Mouse (Mus musculus): ENCODE data around the gene Atg9a.
"Not testable (repeated sequence)": the region's sequence is repeated elsewhere in the genome, so short reads cannot be mapped to it uniquely, and the experiment has no call there.

Atg9a gene

DNA sequence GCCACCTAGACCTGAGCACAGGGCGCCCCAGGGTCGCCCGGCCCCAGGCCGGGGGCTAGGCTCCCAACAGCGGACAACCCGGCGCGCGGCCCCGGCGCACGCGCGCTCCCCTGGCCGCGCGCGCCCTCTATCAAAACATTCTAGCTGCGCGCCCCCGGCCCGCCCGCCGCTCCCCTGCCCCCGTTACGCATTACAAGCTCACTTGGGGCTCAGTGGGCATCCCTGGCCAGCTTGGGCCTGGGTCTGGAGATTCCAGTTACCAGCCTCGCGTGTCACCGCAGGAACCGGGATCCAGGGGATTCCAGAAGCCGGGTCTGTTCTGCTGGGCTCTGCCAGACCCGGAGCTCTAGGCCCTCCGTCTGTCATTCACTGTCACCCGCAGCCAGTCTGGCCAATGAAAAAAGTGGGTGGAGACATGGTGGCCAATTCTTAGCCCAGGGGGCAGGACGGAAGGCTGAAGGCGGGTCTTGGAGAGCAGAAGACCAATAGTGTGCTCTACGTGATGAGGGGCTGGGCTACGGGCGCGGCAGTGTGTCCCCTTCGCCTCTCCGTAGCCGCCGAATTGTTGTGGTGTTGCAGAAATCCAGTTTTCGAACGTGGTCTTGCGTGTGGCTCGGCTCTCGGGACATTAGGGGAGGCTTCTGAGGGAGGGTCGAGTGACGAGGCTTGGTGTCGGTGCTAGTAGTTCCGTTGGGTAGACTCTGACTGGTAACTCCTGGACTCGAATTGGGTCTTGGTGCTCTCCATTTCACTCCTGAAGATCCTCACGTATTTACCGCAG is at the start of gene Atg9a, which contains the start of gene Ankzf1:
Atg9a (minus strand) TSS at position 575 of the 781 bp plus-strand sequence.
Ankzf1 (plus strand) TSS at position 530 of the 781 bp plus-strand sequence.
- in situ Hi-C loops (cut with MboI, MseI): loop anchor here in 1 of 2 experiments (10.0 kb wide), 1 partner anchor 137 kb away; no protein-coding TSS in a partner anchor

DNA sequence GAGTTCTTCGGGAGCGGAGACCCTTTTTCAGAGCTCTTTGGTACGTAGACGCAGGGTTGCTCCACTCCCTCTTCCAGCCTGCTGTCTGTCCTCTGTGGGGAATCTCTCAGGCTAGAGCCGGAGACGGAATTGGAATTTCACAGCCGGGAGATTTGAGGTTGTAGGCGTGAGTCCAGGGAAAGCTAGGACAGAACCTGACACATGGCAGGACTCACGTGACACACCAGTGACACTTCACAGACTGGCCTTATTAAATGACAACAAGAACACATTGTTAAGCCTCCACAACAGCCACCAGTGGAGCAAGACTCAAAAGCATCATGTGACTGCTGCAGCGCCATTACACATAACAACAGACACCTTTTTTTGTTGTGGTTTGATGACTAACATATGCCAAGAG is 47.6 kb upstream of the Atg9a start:
- in situ Hi-C loops (cut with MboI, MseI): loop anchor here in 1 of 2 experiments (5.0 kb wide), 1 partner anchor 78 kb away; the partner anchor contains the start of gene Dnpep

DNA sequence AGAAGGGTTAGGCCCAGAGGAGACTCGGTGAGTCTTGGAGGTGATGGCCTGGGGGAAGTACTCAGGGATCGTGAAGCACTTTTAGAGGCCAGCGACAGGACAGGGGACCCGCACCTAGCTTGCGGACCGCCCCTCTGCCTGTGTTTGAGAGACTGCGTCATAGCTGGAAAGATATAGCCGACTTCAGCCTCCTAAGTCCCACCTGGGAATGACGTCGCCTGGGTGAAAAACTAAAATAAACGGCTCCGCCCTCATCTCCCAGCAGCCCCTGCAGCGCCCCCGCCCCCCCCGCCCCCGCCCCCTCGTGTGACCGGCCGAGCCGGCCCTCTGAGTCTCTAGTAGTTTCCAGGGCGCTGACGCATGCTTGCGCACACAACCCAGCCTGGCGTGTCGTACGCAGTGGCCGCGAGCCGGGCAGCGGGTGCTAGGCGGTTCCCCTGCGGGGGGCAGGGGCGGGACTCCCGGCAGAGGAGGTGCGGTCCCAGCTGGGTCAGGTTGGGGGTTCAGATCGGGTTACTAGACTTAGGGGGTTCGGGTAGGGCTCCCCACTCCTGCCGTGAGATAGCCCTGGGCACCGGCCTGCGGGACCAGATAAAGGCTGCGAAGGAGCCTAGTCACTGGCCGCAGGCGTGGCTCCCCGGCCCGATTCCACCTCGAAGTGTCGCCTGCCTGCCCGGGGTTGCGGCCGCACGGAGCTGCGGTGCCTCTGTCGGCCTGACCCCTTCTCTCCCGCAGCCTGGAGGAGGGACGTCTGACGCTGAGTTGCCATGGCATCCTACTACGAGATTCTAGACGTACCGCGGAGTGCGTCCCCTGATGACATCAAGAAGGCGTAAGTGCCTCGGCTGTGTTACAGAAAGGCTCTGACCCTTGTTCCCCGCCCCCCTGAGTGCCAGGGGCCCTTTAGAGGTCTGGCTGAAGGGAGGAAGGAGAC is 44.4 kb upstream of the Atg9a start, which contains the start of gene Dnajb2:
Dnajb2 (plus strand) TSS at position 290 of the 934 bp plus-strand sequence.
- in situ Hi-C loops (cut with MboI, MseI): loop anchor here in 1 of 2 experiments (5.0 kb wide), 1 partner anchor 81 kb away; the partner anchor contains the start of gene Dnpep

DNA sequence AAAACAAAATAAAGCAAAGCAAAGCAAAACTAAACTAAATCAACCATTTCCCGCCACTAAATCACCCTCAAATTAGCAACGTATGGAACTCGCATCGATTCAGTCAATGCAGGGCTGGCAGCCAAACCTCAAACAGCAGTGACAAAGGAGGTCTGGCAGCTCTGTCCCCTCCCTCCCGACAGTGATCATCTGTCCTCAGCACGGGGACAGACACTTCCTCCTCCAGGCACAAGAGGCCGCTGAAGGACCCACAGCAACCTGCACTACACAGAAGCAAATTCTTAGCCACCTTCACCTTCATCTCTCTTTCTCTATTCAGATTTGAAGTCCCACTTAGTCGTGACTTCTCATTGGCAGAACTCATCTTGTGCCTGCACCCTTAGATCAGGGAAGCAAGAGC is 42.6 kb upstream of the Atg9a start:
- in situ Hi-C loops (cut with MboI, MseI): loop anchor here in 1 of 2 experiments (5.0 kb wide), 1 partner anchor 83 kb away; the partner anchor contains the start of gene Dnpep

DNA sequence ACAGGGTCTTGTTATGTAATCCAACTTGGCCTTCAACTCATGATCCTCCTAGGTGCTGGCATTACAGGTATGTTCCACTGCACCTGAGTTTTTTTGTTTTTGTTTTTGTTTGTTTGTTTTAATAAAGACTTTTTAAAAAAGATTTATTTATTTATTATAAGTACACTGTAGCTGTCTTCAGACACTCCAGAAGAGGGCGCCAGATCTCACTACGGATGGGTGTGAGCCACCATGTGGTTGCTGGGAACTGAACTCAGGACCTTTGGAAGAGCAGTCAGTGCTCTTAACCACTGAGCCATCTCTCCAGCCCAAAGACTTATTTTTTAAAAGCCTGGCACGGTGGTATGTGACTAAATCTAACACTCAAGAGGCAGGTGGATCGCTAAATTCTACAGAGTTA is 40.5 kb upstream of the Atg9a start:
- in situ Hi-C loops (cut with MboI, MseI): not testable (repeated sequence)

DNA sequence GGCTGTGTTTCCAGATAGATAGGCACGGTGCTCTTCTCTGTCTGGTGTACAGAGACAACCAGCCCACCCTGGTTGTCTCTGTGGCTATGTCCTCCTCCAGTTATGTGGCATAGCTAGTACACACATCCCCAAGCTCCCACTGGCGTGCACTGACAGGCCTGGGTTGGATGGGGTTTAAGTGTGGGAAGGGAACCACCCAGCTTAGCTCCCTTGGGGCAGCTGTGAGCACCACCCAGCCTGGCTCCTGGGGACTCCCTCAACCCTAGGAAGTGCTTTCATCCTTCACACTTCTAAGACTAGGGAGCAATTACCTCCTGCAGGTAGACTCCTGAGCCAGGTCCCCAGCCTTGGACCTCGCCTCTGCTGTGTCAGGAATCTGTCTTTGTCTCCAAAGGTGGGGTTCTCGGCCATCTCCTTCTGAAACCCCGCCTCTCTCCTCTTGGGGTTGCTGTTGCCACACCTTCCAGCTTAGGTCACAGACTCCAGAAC is 39.7 kb upstream of the Atg9a start, which contains the start of gene A630095N17Rik:
A630095N17Rik (minus strand) TSS at position 439 of the 489 bp plus-strand sequence.
- in situ Hi-C loops (cut with MboI, MseI): no loop called here

DNA sequence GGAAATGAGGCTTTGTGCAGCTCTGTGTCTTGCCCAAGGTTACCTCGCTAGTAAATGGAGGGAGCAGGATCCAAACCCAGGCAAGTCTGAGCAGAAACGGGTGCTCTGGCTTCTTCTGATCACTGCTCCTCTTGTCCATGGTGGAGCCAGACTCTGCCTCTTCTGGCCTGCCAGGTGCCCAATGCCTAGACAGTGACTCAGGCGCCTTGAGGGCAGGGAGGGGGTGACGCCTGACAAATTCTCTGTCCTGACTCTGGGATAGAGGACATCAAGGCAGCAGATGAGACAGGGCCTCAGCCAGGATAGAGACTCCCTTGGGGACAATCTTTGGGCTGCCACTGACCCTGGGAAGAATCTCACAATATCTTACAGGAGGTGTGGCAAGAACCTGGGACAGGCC is 39.2 kb upstream of the Atg9a start:
- in situ Hi-C loops (cut with MboI, MseI): no loop called here

DNA sequence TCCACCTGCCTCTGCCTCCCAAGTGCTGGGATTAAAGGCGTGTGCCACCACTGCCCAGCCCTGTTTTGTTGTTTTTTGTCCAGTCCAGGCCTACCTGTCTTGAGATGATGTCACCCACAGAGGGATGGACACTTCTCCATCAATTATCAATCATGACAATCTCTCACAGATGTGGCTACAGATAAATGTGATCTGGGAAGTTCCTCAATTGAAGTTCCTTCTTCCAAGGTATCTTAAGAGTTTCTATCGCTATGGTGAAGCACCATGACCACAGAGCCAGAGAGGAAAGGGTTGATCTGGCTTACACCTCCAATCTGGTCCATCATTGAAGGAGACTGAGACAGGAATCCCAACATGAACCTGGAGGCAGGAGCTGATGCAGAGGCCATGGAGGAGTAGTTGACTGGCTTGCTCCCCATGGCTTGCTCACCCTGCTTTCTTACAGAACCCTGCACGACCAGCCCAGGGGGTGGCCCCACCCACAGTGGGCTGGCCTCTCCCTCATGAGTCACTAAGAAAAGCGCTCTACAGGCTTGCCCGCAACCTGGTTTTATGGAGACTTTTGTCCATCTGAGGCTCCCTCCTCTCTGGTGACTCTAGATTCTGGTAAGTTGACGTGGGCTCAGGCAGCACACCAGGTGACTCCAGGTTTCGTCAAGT is 38.5 kb upstream of the Atg9a start:
- in situ Hi-C loops (cut with MboI, MseI): no loop called here

DNA sequence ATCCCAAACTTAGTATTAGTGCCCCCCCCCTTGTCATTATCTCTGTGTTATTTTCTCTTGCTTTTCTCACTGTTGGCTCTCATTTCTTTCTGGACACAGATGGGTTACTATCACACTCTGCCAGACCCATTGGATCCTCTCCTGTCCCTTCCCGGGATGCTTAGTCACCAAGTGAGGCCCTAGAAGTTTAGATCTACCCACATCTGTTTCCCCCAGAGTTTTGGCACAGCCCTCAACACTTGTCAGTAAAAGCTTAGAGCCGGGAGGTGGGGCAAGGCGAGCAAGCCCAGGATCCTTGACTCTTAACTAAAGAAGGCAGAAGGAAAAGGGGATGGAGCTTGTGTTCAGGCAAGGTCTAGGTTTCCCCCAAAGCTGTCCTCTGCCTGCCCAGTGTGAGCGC is 37.2 kb upstream of the Atg9a start:
- in situ Hi-C loops (cut with MboI, MseI): no loop called here

DNA sequence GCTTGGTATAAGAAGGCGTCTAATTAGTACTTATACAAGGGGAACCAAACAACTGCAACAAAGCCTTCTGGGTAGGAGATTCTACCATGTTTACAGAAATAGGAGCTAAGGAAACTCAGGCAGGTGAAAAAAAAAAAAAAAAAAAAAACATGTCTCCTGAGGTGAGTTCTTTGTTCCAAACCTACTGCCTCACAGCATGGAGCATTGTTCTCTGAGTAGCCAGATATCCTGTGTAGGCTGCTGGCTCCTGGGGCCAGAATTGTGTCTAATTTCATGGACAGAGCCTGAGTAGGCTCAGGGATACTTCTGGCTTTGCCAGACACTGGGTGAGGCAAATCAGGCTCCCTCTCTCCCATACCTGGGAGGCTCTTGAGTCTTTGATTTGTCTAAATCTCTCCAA is 35.7 kb upstream of the Atg9a start:
- in situ Hi-C loops (cut with MboI, MseI): no loop called here

DNA sequence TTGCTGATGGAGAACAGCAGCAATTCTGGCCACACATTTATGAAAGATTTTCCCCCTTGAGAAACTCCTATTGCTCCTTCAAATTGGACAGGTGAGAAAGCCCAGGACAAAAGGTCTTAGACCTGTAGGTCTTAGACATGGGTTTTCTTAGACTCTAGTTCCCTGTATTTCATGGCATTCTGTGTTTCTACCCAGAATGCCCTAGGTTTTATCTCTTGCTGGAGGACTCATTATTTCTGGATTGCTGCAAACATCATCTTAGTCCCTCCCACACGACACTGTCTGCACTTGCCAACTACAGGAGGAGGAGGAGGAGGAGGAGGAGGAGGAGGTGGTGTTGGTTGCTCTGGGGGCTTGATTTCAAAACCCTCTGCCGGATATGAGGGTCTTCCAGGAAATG is 34.1 kb upstream of the Atg9a start:
- in situ Hi-C loops (cut with MboI, MseI): no loop called here

DNA sequence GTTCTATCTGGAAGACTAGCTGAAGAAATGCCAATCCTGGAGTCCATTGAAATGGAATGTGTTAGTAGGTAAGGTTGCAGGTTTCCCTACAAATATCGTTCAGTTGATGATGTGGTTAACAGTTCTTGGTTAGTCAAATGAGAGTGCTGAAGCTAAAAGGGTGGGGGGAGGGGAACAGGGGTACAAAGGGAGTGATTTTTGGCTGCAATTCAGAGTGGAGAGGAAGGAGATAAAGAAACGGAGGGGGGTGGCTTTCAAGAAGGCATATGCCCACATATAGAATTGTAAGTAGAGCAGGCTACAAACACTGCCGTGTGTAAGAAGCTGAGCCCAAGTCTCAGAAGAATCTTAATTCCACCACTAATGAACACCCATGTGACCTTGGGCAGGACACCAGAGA is 33.5 kb upstream of the Atg9a start:
- in situ Hi-C loops (cut with MboI, MseI): no loop called here

DNA sequence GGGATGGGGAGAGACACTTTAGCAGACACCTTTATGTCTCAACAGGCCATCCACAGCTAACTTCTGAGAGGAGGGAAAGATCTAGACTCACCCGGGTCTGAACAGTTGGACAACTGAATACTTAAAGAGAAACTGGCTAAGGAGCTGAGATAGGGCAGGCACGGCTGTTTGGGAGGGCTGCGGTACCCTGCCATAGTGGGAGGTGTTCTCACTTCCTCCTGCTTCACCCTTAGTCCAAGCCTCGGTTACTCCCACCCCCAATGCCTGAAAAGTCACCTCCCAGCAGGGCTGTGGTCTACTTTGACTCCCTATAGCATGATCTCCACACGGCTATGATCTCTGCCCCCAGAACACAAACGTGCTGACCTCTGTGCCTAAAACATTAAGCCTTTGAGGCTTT is 31.5 kb upstream of the Atg9a start:
- in situ Hi-C loops (cut with MboI, MseI): no loop called here

DNA sequence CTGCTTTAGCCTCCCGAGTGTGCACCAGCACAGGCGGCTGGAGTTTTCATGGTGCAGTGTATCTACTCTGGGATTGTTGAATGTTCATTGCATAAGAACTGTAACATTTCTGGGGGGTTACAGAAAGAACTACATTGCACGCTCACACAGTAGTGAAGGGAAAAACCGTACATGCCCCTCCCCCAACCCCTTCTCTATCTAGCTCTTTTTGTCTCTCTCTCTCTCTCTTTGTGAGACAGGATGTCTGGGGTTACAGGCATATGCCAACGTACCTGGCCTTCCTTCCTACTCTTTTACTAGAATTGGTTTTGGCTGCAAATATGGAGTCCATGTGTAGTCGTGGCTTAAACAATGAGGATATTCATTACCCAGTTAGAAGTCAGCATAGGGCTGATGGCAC is 30.9 kb upstream of the Atg9a start:
- in situ Hi-C loops (cut with MboI, MseI): no loop called here

DNA sequence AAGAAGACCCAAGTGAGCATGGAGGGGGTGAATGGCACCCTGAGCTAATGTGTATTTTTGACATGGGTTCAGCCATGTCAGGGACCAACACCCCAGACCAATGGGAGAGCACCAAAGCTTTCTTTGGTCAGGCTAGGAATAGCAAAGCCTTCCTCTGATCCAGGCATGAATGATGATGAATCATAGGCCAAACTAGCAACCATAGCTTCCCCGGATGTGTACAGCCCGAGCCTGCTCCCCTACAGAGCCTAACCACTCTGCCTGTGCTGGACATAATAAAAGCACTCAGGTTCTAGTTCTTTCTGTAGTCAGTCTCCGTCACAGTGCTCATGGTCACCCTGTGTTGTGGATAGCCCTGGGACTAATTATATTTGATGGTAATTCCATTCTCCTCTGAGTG is 29.5 kb upstream of the Atg9a start:
- in situ Hi-C loops (cut with MboI, MseI): no loop called here

DNA sequence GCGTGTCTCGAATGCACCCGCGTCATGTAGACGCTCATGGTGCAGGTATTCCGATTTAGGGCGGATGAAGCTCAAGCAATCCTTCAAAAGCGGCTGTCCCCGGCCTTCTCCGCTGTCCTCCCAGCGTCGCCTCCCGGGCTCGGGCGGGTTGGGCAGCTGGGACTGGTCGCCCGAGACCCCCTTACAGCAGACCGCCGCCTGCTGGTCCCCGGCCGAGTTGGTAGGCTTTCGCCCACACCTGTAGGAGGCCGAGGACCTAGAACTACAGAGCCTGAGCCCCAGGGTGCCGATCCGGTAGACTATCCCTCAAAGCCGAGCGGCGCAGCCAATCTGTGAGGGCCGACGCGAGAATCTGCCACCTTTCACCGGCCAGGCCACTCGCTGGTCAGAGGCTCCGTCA is 27.5 kb upstream of the Atg9a start, which contains the start of gene Tuba4a:
Tuba4a (minus strand) TSS at position 335 of the 400 bp plus-strand sequence.
- in situ Hi-C loops (cut with MboI, MseI): loop anchor here (10.0 kb wide), 3 partner anchors 95 to 625 kb away; partner anchors contain the start of genes Dnpep (in 1 of the 2) and Nhej1 (in 1 of the 2)

DNA sequence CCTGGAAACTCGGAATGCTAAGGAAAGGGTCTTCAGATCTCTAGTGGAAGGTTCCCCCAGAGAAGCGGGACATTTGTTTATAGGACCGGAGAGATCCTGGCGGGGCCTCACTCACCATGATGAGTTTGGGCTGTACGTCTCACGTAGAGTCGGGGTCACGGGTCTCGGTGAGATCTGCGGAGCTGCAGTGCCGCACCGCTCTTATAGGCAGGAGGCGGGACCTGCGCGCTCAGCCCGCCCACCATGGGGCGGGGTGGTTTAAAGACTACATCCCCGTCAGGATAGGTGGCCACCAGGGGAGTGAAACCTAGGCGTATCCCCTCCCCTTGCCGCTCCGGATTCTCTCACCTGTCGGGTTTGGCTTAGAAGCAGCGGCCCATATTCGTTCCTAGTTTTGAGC is 27.1 kb upstream of the Atg9a start:
- in situ Hi-C loops (cut with MboI, MseI): loop anchor here (10.0 kb wide), 3 partner anchors 94 to 624 kb away; partner anchors contain the start of genes Dnpep (in 1 of the 2) and Nhej1 (in 1 of the 2)

DNA sequence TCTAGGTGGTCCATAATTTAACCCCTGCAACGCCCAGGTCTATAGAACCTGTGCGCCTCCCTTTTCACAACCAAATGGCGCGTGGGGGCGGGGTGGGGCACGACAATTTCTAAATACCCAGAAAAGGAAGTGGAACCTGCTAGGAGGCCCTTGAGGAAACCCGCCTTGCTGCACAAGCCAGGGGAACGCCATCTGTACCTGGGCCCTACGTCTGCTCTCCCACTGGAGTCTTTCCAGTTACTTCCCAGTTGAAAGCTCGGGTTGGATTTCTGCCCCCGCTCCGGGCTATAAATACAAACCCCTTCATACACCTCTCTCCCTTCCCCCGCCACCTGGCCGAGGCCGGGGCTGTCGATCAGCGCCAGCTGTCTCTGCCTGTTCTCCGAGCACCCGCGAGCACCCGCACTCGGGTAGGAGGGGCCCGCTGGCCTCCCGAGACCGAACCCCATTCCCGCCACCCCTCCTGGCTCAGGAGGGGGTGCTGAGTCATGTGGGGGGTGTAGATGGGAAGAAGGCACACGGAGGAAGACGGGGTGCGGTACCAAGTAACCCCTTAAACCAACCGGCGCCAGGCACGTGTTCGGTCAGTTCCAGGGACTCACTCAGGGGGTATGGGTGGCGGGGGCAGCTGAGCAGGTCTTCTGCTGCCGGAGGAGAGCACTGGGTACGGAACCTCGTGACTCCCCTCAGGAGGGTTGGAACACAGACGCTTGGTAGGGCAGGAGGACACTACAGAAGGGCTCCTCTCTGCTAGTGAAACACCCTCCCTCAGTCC is 26.4 kb upstream of the Atg9a start:
- in situ Hi-C loops (cut with MboI, MseI): loop anchor here (10.0 kb wide), 3 partner anchors 94 to 624 kb away; partner anchors contain the start of genes Dnpep (in 1 of the 2) and Nhej1 (in 1 of the 2)

DNA sequence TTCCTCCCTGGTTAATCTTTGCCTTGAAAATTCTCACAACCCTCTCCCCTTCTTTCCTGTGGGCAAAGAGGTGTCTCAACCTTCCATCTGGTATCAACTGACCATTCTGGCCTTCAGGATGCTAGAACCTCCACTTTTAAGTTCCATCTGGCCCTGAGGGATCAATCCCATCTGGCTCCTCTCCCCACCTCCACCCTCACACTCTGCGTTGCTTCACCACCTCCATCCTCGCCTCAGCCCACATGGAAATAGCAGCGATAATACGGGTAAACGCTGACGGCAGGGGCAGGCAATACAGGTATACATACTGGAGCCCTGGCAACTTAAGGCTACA is 25.9 kb upstream of the Atg9a start:
- in situ Hi-C loops (cut with MboI, MseI): loop anchor here (10.0 kb wide), 3 partner anchors 93 to 623 kb away; partner anchors contain the start of genes Dnpep (in 1 of the 2) and Nhej1 (in 1 of the 2)
